Mouse (Mus musculus): ENCODE measurements around the gene Sim2.

The Sim2 gene

DNA sequence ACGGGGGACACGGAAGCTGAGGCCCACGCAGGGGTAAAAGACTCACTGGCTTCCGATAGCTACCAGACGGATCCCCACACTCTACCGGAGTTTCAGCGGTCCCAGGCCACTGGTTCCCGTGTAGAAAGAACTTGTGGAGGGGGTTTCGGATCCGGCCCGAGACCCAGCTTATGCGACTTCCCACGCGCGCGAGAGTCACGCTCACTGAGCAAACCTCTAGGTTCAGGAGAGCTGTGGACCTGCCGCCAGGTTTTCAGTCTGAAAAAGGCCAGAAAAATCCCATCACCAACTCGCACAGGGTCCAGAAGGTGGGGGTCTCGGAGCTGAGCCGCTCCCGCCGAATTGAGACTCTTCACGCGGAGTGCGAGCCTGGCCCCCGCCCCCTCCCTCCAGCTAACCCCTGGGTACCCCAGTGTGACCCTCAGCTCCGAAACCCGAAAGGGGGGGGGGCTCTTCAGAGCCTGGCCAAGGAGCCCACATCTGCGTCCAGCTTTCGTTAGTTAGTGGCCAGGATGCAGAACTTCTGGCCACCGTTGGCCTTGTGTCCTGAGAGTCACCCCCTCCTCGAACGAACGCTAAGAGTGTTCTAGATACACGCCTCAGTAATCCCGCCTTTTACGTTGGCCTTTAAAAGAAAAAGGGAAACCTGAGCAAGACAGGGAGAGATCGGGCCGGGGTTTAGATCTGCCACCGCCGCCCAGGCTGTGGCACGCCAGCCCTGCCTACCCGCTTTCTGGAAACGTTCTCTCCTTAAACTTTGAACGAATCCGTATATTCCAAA, 5.5 kb upstream of the Sim2 start:
- no peak for DNase-seq

DNA sequence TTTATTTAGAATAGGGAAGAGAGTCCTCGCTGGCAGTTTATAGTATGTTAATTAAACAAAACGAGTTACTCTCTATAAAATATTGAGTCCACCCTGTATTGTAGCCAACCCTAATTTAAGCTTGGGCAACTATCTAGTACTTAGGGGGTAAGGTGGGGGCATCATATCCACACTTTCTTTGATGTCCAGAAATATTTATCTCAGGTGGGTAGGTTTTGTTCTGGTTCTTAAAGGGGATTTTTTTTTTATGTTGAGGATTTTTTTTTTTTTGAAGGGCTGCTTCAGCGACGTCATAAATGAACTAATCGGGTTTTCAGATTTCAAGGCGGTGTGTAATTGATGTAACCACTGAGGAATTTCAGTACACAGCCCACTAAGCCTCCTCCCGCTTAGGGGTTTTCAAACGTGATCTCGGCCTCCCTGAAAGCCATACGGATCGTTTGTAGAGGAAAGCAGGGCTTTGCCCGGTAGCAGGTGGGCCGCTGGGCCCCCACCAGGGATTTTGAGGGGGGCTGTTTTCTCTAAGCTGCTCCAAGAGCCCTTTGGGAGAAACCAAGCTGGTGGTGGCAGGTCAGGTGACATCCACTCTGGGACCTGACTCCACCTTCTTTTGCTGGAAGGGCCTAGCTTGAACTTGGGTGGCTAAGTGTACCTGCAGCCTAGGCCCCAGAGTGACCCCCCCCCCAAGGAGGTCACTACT, 4.7 kb upstream of the Sim2 start:
- no peak for DNase-seq

DNA sequence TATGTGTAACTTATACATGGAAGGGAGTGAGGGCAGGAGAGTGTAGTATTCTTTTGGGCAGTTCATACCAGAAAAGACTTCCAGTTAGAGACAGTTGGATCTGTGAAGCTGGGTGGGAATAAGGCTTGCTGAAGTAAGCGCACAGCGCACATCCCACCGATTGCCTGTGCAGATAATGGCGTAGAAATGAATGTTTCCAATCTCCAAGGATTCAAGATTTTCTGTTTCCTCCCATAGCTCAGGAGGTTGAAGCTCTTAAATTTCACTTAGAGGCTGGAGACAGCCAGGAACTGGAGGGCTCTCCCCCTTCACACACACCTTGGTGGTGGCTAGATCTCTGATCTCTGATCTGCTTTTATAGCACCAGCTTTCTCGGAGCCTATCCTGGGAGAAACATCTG, 3.1 kb upstream of the Sim2 start:
- no peak for DNase-seq

- no peak for DNase-seq
These were observed 2.6 kb upstream of the Sim2 start for GRCm38 (mm10) chr16:94081996-94082708.

GRCm38 (mm10) chr16:94082960-94083847, 1.5 kb upstream of the Sim2 start:
- no peak for DNase-seq

DNA sequence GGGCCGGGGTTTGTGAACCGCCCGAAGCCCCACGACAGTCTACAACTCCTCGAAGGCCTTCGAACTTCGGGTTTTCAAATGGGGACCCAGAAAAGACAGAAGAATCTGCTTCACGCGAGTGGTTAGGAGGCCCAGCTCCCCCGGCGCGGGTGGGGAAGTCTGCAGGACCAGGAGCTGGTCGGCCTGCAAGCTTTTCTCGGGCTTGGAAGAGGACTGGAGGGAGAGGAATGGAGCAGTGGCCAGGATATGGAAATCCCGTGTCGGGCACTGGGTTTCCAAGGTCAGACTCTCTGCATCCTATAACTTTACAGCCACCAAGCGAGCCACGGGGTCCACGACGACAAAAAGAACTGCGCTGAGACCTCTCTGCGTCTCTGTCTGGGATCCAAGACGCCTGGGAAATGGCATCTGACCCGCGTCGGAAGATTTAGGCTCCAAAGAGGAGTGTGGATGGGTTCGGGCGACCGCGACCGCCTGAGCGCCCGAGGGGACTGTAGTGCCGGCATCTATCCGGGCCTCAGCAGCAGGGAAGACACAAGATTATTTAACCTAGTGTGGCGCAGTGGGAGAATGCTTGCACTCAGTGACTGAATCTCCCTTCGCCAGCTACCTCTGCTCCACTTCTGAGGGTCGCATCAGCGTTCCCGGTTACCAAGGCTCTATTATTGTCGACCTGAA, 744 bp upstream of the Sim2 start:
- DNase-seq: peak in 1 of 2 experiments; percentile 29

DNA sequence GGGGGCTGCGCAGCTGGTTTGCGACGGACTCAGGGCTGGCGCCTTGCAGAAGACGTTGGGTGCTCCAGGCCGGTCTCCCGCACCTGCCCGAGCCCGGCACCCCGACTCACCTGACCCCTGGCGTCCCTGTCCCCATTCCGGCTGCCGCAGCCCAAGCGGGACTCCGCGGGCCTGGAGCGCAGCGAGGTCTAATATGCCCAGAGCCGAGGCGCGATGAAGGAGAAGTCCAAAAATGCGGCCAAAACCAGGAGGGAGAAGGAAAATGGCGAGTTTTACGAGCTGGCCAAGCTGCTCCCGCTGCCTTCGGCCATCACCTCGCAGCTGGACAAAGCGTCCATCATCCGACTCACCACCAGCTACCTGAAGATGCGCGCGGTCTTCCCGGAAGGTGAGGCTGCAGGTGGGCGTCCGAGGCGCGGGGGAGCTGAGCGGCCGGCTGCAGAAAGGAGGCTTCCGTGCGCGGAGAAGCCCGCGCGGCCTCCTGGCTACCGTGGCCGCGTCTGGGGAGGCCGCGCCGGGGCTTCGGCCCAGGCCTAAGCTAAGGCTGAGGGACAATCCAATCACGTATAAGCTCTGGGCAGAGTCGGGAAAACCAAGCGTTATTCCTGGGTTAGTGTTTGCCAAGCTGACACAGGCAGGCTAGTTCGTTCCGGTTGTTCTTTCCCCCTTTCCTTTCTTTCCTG, 1.0 kb downstream of the Sim2 start:
- no peak for DNase-seq

GRCm38 (mm10) chr16:94086701-94087569, 2.2 kb downstream of the Sim2 start:
- DNase-seq: peak in 1 of 2 experiments; percentile 27

DNA sequence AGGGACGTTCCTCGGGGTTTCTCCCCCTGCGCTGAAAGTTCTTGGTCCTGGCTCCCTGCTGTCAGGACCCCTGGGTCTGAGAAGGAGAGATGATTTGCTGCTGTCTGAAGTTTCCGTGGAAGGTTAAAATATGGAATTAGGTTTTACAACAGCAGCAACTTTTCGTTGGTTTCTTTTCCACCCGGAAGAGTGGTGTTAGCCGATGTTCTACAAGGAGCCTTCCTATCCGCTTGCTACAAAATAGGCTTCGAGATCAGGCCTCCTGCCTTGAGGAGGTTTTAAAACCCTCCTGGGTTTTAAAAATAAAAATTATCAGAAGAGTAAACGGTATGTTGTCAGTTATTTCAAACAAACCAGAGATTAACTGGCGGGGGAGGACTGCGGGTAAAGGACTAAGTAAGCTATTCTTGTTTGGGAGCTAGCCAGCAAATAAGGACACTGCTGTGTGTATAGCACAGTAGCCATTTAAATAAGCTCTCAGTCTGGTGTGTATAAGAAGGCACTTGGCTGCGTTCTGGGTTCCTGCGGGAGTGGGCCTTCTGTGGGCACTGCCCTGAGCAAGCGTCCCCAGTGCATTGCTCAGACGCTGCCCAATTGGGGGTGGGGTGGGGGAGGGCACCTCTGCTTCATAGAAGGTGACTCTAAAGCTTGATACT, 3.0 kb downstream of the Sim2 start:
- no peak for DNase-seq

- DNase-seq: no peak
These were observed 3.6 kb downstream of the Sim2 start for GRCm38 (mm10) chr16:94088226-94088748.

DNA sequence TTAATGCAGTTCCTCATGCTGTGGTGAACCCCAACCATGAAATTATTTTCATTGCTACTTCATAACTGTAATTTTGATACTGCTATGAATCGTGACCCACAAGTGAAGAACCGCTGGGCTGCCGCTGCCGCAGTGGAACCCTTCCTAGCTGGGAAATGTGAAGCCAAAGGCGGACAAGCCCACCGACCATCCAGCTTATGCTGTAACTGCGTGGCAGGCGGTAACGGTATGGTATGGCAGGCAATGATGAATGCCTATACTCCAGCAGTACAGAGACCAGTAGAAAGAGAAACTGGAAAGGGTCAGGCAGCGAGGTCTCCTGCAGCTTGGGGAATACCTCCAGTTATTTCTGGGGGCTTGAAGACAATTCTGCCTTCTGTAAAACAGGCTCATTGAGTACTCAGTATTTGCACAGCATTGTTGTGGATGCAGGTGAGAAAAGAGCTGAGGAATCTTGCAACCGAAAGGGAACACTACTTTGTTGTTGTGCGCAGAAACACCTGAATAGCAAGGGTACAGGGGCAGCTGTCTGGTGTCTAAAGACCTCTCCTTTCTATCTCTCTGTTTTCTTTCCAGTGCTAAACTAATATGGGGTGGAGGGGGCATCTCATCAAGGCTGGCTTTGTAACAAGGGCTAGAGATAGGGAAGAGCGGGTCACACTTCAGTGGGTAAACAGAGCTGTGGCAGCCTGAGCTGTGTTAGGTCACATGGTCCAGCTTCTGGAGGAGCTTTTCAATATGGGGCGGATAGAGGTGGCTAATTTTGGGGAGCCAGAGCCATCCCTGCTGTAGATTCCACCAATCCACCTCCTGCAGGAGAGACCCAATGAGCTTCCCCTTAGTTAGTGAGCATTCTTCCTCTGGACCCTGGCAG, 4.3 kb downstream of the Sim2 start:
- no peak for DNase-seq

- no peak for DNase-seq
These were observed 7.9 kb downstream of the Sim2 start for GRCm38 (mm10) chr16:94092511-94093150.

- no peak for DNase-seq
These were observed 8.6 kb downstream of the Sim2 start for GRCm38 (mm10) chr16:94093151-94093863.

- no peak for DNase-seq
These were observed 9.7 kb downstream of the Sim2 start for GRCm38 (mm10) chr16:94094251-94095108.

DNA sequence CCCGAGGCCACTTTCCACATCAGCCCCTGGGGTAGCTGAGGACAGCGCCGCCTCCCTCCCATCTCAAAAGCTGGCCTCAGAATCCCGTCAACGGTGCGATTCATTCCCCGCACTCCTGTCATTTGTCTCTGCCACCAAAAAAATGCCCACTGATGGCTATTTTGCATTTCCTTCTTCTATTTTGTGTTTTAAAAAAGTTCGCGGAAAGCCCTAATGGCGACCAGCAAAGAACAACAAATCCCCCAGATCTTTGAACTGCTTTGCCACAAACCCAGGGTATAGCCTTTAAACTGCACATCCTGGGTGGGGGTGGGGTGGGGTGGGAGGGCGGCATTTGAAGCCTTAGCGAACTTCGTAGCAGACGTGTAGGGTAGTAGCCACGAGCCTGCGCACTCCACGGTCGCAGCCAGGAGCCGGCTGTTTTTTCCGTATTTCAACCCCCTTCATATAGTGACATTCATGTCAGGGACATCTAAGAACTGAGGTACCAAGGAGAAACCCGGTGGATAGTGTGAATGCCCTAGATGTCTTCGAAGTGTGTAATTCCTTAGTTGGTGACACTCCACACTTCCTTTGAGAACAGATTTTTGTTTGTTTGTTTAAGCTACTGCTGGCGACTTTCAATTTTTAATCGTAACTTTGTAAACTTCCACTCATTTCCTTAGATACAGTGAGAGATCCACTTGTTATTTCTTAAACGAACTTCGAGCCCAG, 10.5 kb downstream of the Sim2 start:
- DNase-seq: no peak

DNA sequence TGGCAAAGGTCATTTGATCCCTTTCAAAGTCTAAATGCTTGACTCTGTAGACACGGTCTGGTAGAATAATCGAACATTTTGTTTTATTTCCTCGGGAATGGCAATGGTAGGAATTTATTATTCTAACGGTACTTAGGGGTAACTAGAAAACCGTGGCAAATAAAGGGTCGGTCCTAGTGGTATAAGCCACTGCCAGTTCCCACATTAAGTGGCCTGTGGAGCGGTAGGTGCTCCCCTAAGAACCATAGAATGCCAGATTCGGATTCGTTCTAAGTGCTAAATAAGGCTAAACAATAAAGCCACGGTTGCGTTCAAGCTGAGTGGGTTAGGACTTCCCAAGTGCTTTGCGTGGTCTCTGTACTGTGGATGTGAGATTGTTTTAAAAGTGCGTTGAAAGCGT, 11.7 kb downstream of the Sim2 start:
- no peak for DNase-seq

Measured in kidney, postnatal 36 days (tissue).